Mouse (Mus musculus) liver, adult 2 months (tissue): Measurements from ENCODE around the gene Rapgef3. TPM values are rescaled to one million over a fixed set of nuclear protein-coding genes. Genes with fewer than 3 reads are reported as not detected.

Source experiments
- DNase-seq: peaks from one replicate; pipeline ENCODE4 v3.0.0-alpha.2; 2011; ENCODE audit warnings: low read depth, low spot score; ENCODE audit errors: extremely low read depth
- H3K27ac ChIP-seq: fragments of 200-500 bp; replicated peaks from 2 replicates; pipeline ENCODE4 v1.5.1; 2012; ENCODE audit warnings: low read depth, mild to moderate bottlenecking, control low read depth, inconsistent platforms, low read length; ENCODE audit not compliant: insufficient read depth
- H3K27me3 ChIP-seq: fragments of 200-500 bp; 2 replicates; pipeline ENCODE4 v1.6.1; 2012; ENCODE audit warnings: mild to moderate bottlenecking, moderate library complexity, low read length, inconsistent platforms; ENCODE audit not compliant: control insufficient read depth, insufficient read depth
- H3K36me3 ChIP-seq: fragments of 200-500 bp; 2 replicates; pipeline ENCODE4 v1.6.1; 2012; ENCODE audit warnings: low read length, inconsistent platforms; ENCODE audit not compliant: control insufficient read depth, insufficient read depth
- H3K4me1 ChIP-seq: fragments of 200-500 bp; 2 replicates; pipeline ENCODE4 v1.6.1; 2011; ENCODE audit warnings: low read length; ENCODE audit not compliant: control insufficient read depth, insufficient read depth
- H3K4me3 ChIP-seq: fragments of 200-500 bp; 2 replicates; pipeline ENCODE4 v1.5.1; 2011; ENCODE audit warnings: low read depth, mild to moderate bottlenecking, control low read depth, low read length, moderate library complexity; ENCODE audit not compliant: insufficient read depth
- H3K79me2 ChIP-seq: fragments of 200-500 bp; 2 replicates; pipeline ENCODE4 v1.6.1; 2012; ENCODE audit warnings: inconsistent platforms, mild to moderate bottlenecking, low read length, moderate library complexity; ENCODE audit not compliant: control insufficient read depth, insufficient read depth
- H3K9ac ChIP-seq: fragments of 200-500 bp; 2 replicates; pipeline ENCODE4 v1.6.1; 2012; ENCODE audit warnings: low read depth, mild to moderate bottlenecking, control low read depth, inconsistent platforms, low read length
- CTCF ChIP-seq: fragments of 200-500 bp; IDR thresholded peaks from 2 replicates; pipeline ENCODE4 v1.5.1; 2011; ENCODE audit warnings: low read depth, low read length, control low read depth
- POLR2A ChIP-seq: fragments of 200-500 bp; IDR thresholded peaks from 2 replicates; pipeline ENCODE4 v1.6.1; 2011; ENCODE audit warnings: low read length, control low read depth; ENCODE audit not compliant: insufficient read depth; ENCODE audit errors: extremely low read depth
- WGBS: fragments of 180-500 bp; shearing (Covaris S2); methylation state at CpG from one replicate; pipeline ENCODE4 v1.1.7; 2018; 5-methylcytosine and 5-hydroxymethylcytosine counted together
- polyA plus RNA-seq: library from polyadenylated mRNA; depleted of rRNA; stranded (reverse); fragments of >200 nt; gene quantifications from 2 replicates; pipeline ENCODE4 v1.2.3, GENCODE M21; 2012
- total RNA-seq: library from RNA; depleted of rRNA; stranded (reverse); fragments of >200 nt; gene quantifications from 2 replicates; pipeline ENCODE4 v1.2.3, GENCODE M21; 2014

The Rapgef3 gene
- total and polyA plus RNA-seq, 2 experiments = 1.8 to 4.9 TPM

GRCm38 (mm10) chr15:97798134-97798533 lies 30.4 kb upstream of the Rapgef3 start:
- Histone ChIP-seq H3K27ac (0 out of 2 replicates have a peak overlapping the region, but pooled peaks have one; percentile 22), H3K79me2 (no peaks in the 10 kb centered on the region), H3K9ac (no peak overlapping the region), H3K4me3 (no peak overlapping the region), H3K36me3 (peaks cover 2% of the 10 kb centered on the region; the same call in 1 of the 2 replicates), H3K4me1 (no peaks in the 10 kb centered on the region), H3K27me3 (peaks cover 2% of the 10 kb centered on the region; the same call in 1 of the 2 replicates)
- TF ChIP-seq CTCF (no peak), POLR2A (no peak)
- DNase-seq = peak; percentile 40
- 60% methylated on average over 17 of the region's 17 CpGs for WGBS

GRCm38 (mm10) chr15:97796674-97797310 lies 29.0 kb upstream of the Rapgef3 start:
- peaks cover 2% of the 10 kb centered on the region; the same call in 1 of the 2 replicates for H3K36me3 ChIP-seq
- TF ChIP-seq POLR2A = no peak
- TF ChIP-seq CTCF = no peak

GRCm38 (mm10) chr15:97795559-97796235 lies 27.9 kb upstream of the Rapgef3 start:
- Histone ChIP-seq H3K27ac (no peak overlapping the region), H3K4me1 (no peaks in the 10 kb centered on the region), H3K36me3 (no peaks in the 10 kb centered on the region), H3K79me2 (no peaks in the 10 kb centered on the region), H3K9ac (no peak overlapping the region), H3K27me3 (no peaks in the 10 kb centered on the region), H3K4me3 (no peak overlapping the region)
- TF ChIP-seq CTCF = no peak
- TF ChIP-seq POLR2A = no peak
- 92% methylated on average over 10 of the region's 10 CpGs for WGBS
- no peak for DNase-seq

More at GRCm38 (mm10) chr15:97796674-97797310, 29.0 kb upstream of the Rapgef3 start:
- no peak overlapping the region for H3K27ac ChIP-seq
- no peaks in the 10 kb centered on the region for H3K27me3 ChIP-seq
- H3K79me2 ChIP-seq = no peaks in the 10 kb centered on the region
- H3K4me1 ChIP-seq = no peaks in the 10 kb centered on the region
- no peak overlapping the region for H3K4me3 ChIP-seq
- WGBS = 90% methylated on average over 17 of the region's 17 CpGs
- H3K9ac ChIP-seq = no peak overlapping the region
- no peak for DNase-seq

GRCm38 (mm10) chr15:97794268-97794667 lies 26.5 kb upstream of the Rapgef3 start:
- no peak overlapping the region for H3K9ac ChIP-seq
- no peak for DNase-seq
- no peaks in the 10 kb centered on the region; the same call in 1 of the 2 replicates for H3K4me1 ChIP-seq
- no peaks in the 10 kb centered on the region for H3K79me2 ChIP-seq
- no peak for TF ChIP-seq POLR2A
- peak; percentile 19; the same call in 1 of the 2 replicates for TF ChIP-seq CTCF
- no peaks in the 10 kb centered on the region for H3K36me3 ChIP-seq
- 78% methylated on average over 5 of the region's 5 CpGs for WGBS
- no peak overlapping the region for H3K4me3 ChIP-seq
- H3K27ac ChIP-seq = no peak overlapping the region
- H3K27me3 ChIP-seq = no peaks in the 10 kb centered on the region

- Histone ChIP-seq H3K4me1 (no peaks in the 10 kb centered on the region; the same call in 1 of the 2 replicates), H3K9ac (no peak overlapping the region), H3K79me2 (no peaks in the 10 kb centered on the region), H3K36me3 (no peaks in the 10 kb centered on the region), H3K27ac (no peak overlapping the region), H3K4me3 (no peak overlapping the region), H3K27me3 (no peaks in the 10 kb centered on the region)
- no peak for DNase-seq
- TF ChIP-seq CTCF (no peak), POLR2A (no peak)
- 92% methylated on average over 18 of the region's 18 CpGs for WGBS
Observed at GRCm38 (mm10) chr15:97793386-97794153, 25.8 kb upstream of the Rapgef3 start.
